Mouse (Mus musculus) adrenal gland, postnatal 36 days (tissue): ENCODE measurements at regions not wholly inside any gene's neighbourhood (a gene's known extent, or its start where the extent isn't known, plus 50 kb on each side); places are given as distances from the start of the nearest gene placed in this dataset.

Experiments used
- DNase-seq, 2 experiments: peaks; one replicate each; pipeline ENCODE4 v3.0.0; 2021; ENCODE audit warnings: mixed read lengths in 1 of 2

- DNase-seq: peak in 1 of 2 experiments; percentile 29
Measured at GRCm38 (mm10) chr11:45174811-45175798, 558.0 kb downstream of the Ebf1 start.

GRCm38 (mm10) chr11:45176971-45177370, 559.9 kb downstream of the Ebf1 start:
- DNase-seq: no peak

- no peak for DNase-seq
Measured at GRCm38 (mm10) chr11:45178036-45178435, 560.9 kb downstream of the Ebf1 start.

- DNase-seq: no peak
Measured at GRCm38 (mm10) chr11:45179019-45179418, 561.9 kb downstream of the Ebf1 start.

GRCm38 (mm10) chr11:45190601-45191370, 573.7 kb downstream of the Ebf1 start:
- no peak for DNase-seq

GRCm38 (mm10) chr11:45191392-45192189, 574.5 kb downstream of the Ebf1 start:
- DNase-seq: no peak

- no peak for DNase-seq
Measured at GRCm38 (mm10) chr11:45193319-45193718, 576.2 kb downstream of the Ebf1 start.

GRCm38 (mm10) chr11:45199520-45199919, 582.4 kb downstream of the Ebf1 start:
- DNase-seq: no peak

- DNase-seq: peak in 1 of 2 experiments; percentile 18
Measured at GRCm38 (mm10) chr11:45200714-45201405, 583.7 kb downstream of the Ebf1 start.

GRCm38 (mm10) chr11:45203446-45203845, 586.3 kb downstream of the Ebf1 start:
- peak in 1 of 2 experiments; percentile 7 for DNase-seq

- no peak for DNase-seq
Measured at GRCm38 (mm10) chr11:45206611-45207525, 589.8 kb downstream of the Ebf1 start.

- DNase-seq: no peak
Measured at GRCm38 (mm10) chr11:45214096-45214495, 597.0 kb downstream of the Ebf1 start.

GRCm38 (mm10) chr11:45216942-45217474, 599.9 kb downstream of the Ebf1 start:
- no peak for DNase-seq

- no peak for DNase-seq
Measured at GRCm38 (mm10) chr11:45219239-45219638, 602.1 kb downstream of the Ebf1 start.

- no peak for DNase-seq
Measured at GRCm38 (mm10) chr11:45222021-45222420, 604.9 kb downstream of the Ebf1 start.

GRCm38 (mm10) chr11:45235476-45236412, 616.1 kb upstream of the Clint1 start:
- DNase-seq: no peak

- DNase-seq: peak; percentile 26 to 62
Measured at GRCm38 (mm10) chr11:45237056-45237455, 614.8 kb upstream of the Clint1 start.

- DNase-seq: no peak
Measured at GRCm38 (mm10) chr11:45239044-45239443, 612.8 kb upstream of the Clint1 start.

- DNase-seq: no peak
Measured at GRCm38 (mm10) chr11:45240419-45240818, 611.4 kb upstream of the Clint1 start.
